8 mouse cellular contexts compared by ENCODE assay signal in the genomic region with DNA sequence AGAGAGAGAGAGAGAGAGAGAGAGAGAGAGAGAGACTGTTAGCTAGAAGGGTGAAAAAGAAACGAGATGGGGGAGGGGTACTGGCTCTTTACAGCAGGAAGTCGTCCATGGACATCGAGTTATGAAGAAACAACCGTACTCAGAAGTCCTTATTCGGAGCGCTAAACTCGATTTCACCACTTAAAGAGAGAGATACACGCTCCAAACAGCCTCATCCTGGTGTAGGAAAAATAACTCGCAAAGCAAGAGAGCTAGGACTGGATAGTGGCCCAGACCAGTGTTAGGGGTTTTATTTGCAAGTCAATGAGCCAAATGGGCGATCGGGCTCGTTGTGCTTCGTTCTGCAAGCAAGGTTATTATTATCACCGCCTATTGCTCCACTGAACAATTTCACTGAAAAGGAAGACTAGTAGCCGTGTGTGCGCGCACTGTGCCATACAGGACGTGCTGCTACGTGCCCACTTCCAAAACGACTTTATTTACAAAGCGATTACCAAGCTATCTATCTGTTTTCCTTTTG. TPM values are rescaled to one million over a fixed set of nuclear protein-coding genes. Genes with fewer than 3 reads are reported as not detected.
A peak's percentile ranks its signal among the peaks of the same experiment; 100 is the strongest.
DNase-seq lines count a peak whose midpoint lies in the region; ATAC-seq and TF ChIP-seq lines count a peak whose summit lies in the region.

No protein-coding gene starts in this region.

- H3K79me2 ChIP-seq in myocyte (ENCODE audit: control insufficient read depth, insufficient read depth): peaks cover 31% of the 10 kb centered on the region

- H3ac ChIP-seq in myocyte (ENCODE audit: control insufficient read depth, insufficient read length): peak overlapping the region; percentile 2

- peak overlapping the region; percentile 93 for H3K9ac ChIP-seq in forebrain, embryonic 12.5 days

- WGBS in forebrain, embryonic 12.5 days: under 1% methylated on average over 21 of the region's 21 CpGs
- WGBS in hindbrain, embryonic 10.5 days: under 1% methylated on average over 21 of the region's 21 CpGs

- peak; percentile 16; the same call in 1 of the 2 replicates for ATAC-seq in forebrain, embryonic 12.5 days (ENCODE audit: low FRiP score)

- no peaks in the 10 kb centered on the region for H3K36me3 ChIP-seq in forebrain, embryonic 12.5 days (replicated peaks)
- peaks cover 16% of the 10 kb centered on the region for H3K36me3 ChIP-seq in hindbrain, embryonic 10.5 days
- peaks cover 7% of the 10 kb centered on the region for H3K36me3 ChIP-seq in myocyte (ENCODE audit: control insufficient read depth, insufficient read depth)

- TF ChIP-seq POLR2A in myocyte (IDR thresholded peaks at IDR 0.05; ENCODE audit: insufficient read length, low read depth): no peak

- peak overlapping the region; percentile 99 for H3K27ac ChIP-seq in forebrain, embryonic 12.5 days
- peak overlapping the region; percentile 97 for H3K27ac ChIP-seq in hindbrain, embryonic 10.5 days

- no peaks in the 10 kb centered on the region for H3K27me3 ChIP-seq in forebrain, embryonic 12.5 days
- no peaks in the 10 kb centered on the region for H3K27me3 ChIP-seq in hindbrain, embryonic 10.5 days (ENCODE audit: insufficient read depth, poor library complexity, severe bottlenecking)
- H3K27me3 ChIP-seq in myocyte (ENCODE audit: control insufficient read depth, insufficient read depth, insufficient read length): no peaks in the 10 kb centered on the region

- peak; percentile 53 for DNase-seq in retina, embryonic 14.5 days (ENCODE audit: low spot score)
- no peak for DNase-seq in retina, postnatal 1 day
- DNase-seq in NIH3T3 (ENCODE audit: low read depth): peak; percentile 85
- DNase-seq in hindbrain, embryonic 10.5 days (ENCODE audit: low spot score): peak; percentile 68
- DNase-seq in liver: peak; percentile 24
- no peak for DNase-seq in frontal cortex, postnatal 36 days (ENCODE audit: low spot score in 2 of 2)

- H3K4me2 ChIP-seq in forebrain, embryonic 12.5 days: peak overlapping the region; percentile 64
- H3K4me2 ChIP-seq in myocyte (ENCODE audit: low read depth): peak overlapping the region; percentile 85

- H3K9me3 ChIP-seq in forebrain, embryonic 12.5 days: no peaks in the 10 kb centered on the region
- no peaks in the 10 kb centered on the region for H3K9me3 ChIP-seq in hindbrain, embryonic 10.5 days

- H3K4me3 ChIP-seq in forebrain, embryonic 12.5 days (replicated peaks): peak overlapping the region; percentile 90
- peak overlapping the region; percentile 94 for H3K4me3 ChIP-seq in hindbrain, embryonic 10.5 days
- peak overlapping the region; percentile 78 for H3K4me3 ChIP-seq in myocyte

- H3K4me1 ChIP-seq in forebrain, embryonic 12.5 days: peaks cover 15% of the 10 kb centered on the region
- H3K4me1 ChIP-seq in hindbrain, embryonic 10.5 days (replicated peaks): peaks cover 21% of the 10 kb centered on the region

TF ChIP-seq in myocyte, 11 proteins besides CTCF, POLR2A, EP300 and RAD21:
- TF ChIP-seq TCF3 (IDR thresholded peaks at IDR 0.05; ENCODE audit: insufficient read length, low read depth) (no peak), CEBPB (IDR thresholded peaks at IDR 0.05; ENCODE audit: insufficient read depth, poor library complexity, severe bottlenecking) (0 out of 2 replicates have a peak, but pooled peaks have one; percentile 7), MYOD1 (IDR thresholded peaks at IDR 0.05; ENCODE audit: control insufficient read depth in 1 of 3, insufficient read length in 2 of 3, low read depth in 2 of 3) (no peak), USF1 (IDR thresholded peaks at IDR 0.05; ENCODE audit: low read depth) (no peak)
TF ChIP-seq in myocyte: peak in this region for 1.

RNA-seq across cellular contexts. Expression of a gene that starts 1.4 kb away (rescaled TPM):
- 67.6 and 74.3 TPM in 2 replicates for polyA plus RNA-seq in forebrain, embryonic 12.5 days (2016; fragmentation: Nextera tagmentation; extraction: Ambion mirVana)
- polyA plus RNA-seq in hindbrain, embryonic 10.5 days (2016; fragmentation: Nextera tagmentation; extraction: Ambion mirVana): 76.3 and 113 TPM in 2 replicates
- 70.4 TPM for polyA plus RNA-seq in myocyte (2012; fragmentation: generic; extraction: Trizol)

Comparison
In these comparisons a context has a peak if more than half of its experiments do, and no peak if none do; other contexts are left out.
1. DNase-seq: peak in retina, embryonic 14.5 days (single experiment), NIH3T3 (single experiment), hindbrain, embryonic 10.5 days (single experiment) and liver (single experiment); none in retina, postnatal 1 day (single experiment) and frontal cortex, postnatal 36 days (0 of 2).
2. Peak in every context shown above with its lines, with median percentiles within 50 percentile points of each other: H3K4me3 ChIP-seq.